Mouse (Mus musculus): ENCODE measurements at regions not wholly inside any gene's neighbourhood (a gene's known extent, or its start where the extent isn't known, plus 50 kb on each side); places are given as distances from the start of the nearest gene placed in this dataset.

GRCm38 (mm10) chr16:50092318-50092717 is 292.0 kb downstream of the Cd47 start:
- no peak for DNase-seq (ENCODE audit: low read depth, low spot score)

DNA sequence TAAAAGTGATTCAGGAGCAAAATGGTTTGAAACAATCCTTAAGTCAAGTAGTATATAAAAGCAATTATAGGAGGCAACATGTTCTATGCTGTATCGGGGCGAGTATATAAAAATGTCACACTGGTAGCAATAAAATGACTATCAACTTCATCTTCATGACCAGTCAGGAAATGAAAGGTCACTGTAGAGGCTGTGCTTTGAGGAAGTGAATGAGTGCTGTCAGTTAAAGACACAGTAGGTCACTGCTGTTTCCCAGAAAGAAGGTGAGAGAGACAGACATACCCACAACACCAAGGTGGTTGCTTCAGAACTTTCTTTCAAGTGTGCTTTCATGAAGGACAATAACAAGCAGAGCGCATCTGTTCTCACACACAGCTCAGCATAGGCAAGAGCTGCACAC is 292.4 kb downstream of the Cd47 start:
- DNase-seq (ENCODE audit: low read depth, low spot score): no peak

- DNase-seq (ENCODE audit: low read depth, low spot score): no peak
Observed at GRCm38 (mm10) chr16:50095858-50096551, 295.7 kb downstream of the Cd47 start.

DNA sequence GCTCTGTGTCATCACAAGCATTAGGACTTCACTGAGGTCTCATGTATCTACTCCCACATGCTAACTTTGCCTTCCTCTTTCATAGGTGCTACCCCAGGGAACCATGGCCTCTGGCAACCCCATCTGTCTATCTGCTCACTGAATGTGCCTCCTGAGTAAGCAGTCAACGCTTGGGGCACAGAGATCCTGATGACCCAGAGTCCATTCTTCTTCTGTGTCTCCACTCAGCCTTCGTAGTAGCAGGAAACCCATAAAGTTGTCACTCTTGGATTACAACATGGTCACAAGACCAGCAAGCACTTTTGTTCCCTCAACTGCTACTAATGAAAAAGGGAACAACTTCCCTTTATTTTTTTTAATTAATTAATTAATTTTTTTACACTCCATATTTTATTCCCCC is 296.2 kb downstream of the Cd47 start:
- no peak for DNase-seq (ENCODE audit: low read depth, low spot score)

DNA sequence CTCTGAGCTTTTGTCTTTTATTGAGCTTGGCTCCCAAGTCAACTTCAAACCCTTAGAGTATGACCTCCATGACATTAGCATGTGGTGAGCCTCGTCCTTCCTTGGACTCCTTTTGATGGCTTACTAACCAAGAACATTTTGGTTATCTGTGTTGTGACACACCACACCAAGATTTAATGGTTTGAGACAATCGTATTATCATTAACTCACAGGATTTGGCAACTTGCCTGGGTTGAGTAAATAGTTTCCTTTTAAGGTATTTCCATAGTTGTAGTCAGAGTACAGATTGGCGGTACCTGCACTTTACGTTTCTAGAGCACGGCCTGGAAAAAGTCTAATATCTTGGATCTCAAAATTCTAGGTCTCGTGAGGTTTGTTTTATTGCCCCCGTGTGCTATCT is 303.0 kb downstream of the Cd47 start:
- DNase-seq (ENCODE audit: low read depth, low spot score): no peak

DNA sequence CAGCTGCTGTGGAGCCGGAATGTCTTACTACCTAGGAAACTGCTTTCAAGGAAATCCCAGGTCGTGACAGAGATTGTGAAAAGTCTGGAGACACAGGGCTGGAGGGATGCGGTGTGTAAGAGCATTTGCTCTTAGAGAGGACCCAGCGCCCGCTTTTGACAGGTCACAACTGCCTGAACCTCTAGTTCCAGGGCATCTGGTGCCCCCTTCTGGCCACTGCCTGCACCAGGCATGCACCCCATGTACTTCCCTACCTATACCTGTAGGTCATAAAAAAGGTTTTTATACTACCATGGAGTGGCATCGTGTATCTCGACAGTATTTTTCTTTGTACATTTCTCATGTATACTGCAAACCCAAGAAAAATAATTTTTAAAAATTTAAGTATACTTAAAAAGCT is 314.0 kb downstream of the Bbx start:
- DNase-seq (ENCODE audit: low read depth, low spot score): no peak

DNA sequence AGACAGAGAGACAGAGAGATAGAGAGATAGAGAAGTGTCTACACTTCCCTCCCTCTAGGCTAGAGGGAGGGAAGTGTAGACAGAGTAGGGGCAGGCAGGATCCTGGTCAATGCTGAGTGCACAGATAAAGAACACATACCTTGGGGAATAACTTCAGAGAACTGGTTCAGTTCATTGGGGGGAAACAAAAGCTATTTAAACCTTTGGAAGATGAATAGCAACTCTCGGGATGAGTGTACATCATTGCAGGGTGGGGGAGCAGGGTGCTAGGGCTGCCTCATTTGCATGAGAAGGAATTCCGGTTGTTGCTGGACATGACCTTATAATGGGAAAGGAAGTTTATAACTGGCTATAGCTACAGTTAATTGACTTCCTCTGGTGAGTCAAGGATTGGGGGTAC is 309.7 kb downstream of the Bbx start:
- DNase-seq (ENCODE audit: low read depth, low spot score): no peak

DNA sequence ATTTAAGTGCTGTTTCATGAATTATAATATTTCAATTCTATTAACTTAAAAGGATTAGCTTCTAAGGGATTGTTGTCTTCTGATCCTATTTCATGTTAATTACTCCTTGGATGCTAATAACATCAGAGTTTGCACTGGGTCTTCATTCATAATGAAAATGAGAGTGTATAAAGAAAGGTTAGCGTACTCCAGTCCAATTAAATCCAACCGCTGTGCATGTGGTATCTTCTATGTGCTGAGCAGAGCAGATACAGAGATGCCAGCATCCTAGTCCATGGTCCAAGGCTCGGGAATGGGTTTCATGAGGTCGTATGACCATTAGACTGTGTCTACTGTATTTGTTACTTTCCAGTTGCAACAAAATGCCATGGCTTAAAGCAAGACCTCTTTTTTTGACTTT is 307.5 kb downstream of the Bbx start:
- no peak for DNase-seq (ENCODE audit: low read depth, low spot score)

DNA sequence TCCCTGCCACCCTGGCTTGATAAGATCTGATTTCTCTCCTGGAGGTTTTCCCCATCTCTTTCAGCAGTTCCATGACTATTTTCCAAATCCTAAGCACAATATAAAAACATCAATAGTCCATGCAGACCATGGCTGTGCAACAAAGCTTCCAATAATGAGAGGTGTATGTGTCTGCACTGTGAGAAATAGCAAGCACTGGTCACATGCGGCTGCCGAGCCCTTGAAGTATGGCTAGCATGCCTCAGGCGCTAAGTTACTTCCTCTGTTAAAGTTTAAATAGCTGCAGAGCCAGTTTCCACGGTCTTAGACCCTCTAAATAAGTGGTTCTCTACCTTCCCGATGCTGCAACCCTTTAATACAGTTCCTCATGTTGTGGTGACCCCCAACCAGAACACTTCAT is 306.6 kb downstream of the Bbx start:
- DNase-seq (ENCODE audit: low read depth, low spot score): no peak

GRCm38 (mm10) chr16:50131406-50131805 is 300.8 kb downstream of the Bbx start:
- DNase-seq (ENCODE audit: low read depth, low spot score): no peak
